Comparison of ENCODE assay signal across 1 mouse cellular context in the genomic region with DNA sequence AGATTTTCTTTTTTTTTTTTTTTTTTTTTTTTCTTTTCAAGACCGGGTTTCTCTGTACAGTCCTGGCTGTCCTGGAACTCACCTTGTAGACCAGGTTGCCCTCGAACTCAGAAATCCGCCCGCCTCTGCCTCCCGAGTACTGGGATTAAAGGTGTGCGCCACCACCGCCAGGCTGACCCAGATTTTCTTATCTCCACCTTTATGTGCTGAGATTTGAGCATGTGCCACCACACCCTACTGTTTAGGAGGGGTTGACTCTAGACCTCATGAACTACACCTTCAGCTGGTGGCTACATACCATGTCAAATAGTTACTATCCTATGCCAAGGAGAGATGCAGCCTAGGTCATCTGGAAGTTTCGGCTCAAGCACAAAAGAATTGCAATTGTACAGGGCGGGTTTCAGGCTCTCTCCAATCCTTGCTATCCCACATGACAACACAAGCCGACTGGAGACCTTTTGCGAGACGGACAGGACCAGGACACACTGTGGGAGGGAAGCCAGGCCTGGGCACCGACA.
TF ChIP-seq lines count a peak whose summit lies in the region.

No protein-coding gene starts in this region.

TF ChIP-seq in MEL, 35 proteins besides CTCF, POLR2A, EP300 and RAD21:
- TF ChIP-seq USF2 (IDR thresholded peaks at IDR 0.05; ENCODE audit: borderline replicate concordance in 1 of 2, insufficient read depth in 1 of 2, low read depth in 1 of 2, low read length in 2 of 2) (no peak), TCF12 (IDR thresholded peaks at IDR 0.05; ENCODE audit: low read depth, low read length) (no peak), GATA1 (IDR thresholded peaks at IDR 0.05; ENCODE audit: low read depth, low read length) (peak; percentile 63; the same call in 1 of the 2 replicates), MXI1 (IDR thresholded peaks at IDR 0.05; ENCODE audit: low read depth, low read length) (no peak), USF1 (IDR thresholded peaks at IDR 0.05; ENCODE audit: low read depth, low read length) (peak; percentile 43; the same call in 1 of the 2 replicates), RCOR1 (IDR thresholded peaks at IDR 0.05; ENCODE audit: low read depth, low read length) (peak; percentile 98)
TF ChIP-seq in MEL: peak in this region for 3.
